Mouse (Mus musculus): ENCODE measurements at regions not wholly inside any gene's neighbourhood (a gene's known extent, or its start where the extent isn't known, plus 50 kb on each side); places are given as distances from the start of the nearest gene placed in this dataset.

DNA sequence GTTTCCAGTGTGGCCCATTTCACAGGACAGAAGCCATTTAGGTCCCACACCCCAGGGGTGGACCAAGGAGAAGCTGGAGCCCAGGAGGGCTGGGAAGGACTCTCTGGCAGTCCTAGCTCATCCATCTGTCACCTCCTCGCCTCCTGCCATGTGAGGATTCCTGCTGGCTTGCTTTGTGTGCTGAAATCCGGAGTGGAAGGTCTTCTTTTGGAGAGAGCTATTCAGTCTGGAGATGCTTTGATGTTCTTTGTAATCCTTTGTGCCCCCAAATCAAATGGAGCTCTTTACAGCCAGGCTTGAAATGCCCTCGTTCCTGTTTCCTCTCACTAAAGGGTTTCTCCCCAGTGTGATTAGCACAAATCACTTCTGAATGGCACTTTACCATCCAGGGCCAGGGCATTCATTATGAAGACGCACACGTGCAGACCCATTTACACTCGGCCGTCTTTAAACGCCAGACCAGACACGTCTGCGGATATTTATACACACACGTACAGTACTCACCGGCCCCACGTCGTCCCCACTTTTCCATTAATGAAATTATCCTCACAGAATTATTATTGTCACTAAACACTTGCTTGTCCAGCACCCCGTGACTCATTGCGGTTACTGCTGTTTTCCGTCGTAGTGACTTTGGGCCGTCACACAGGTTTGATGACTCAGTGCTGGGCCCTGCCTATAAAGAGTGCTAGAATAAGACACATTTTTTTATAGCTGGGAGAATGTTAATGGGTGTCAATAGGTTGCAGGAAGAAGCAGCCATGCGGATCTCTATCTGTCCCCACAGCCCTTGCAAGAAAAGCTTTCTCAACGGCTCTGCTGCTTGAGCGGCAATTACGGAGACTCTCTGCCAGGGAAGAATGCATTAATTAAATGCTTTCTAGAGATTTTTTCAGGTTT, 356.0 kb upstream of the Kcnab2 start:
- DNase-seq = no peak

DNA sequence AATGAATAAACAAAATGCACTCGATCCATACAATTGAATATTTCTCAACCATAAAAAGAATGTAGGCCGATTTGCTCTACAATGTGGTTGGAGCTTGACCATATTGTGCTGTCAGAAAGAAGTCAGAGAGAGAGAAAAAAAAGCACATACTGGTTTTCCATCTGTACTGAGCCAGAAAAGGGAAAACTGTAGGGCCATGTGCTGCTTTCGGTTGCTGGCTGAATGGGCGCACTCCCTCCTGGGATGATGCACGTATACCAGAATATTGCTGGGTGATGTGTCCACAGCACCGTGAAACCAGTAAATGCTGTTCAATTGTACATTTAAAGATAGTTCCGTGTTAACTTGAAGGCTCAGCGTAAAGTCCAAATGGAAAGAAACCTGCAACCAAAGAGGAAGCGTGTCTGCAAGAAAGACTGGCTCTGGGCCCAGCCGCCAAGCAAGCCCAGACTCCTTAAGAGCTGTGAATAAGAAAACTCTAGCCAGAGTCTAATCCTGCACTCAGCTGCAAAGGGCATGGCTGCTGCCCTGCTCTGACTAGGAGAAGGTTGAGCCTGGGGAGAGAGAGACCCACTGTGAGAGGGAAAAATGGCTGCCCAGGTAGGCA, 355.2 kb upstream of the Kcnab2 start:
- DNase-seq = no peak

DNA sequence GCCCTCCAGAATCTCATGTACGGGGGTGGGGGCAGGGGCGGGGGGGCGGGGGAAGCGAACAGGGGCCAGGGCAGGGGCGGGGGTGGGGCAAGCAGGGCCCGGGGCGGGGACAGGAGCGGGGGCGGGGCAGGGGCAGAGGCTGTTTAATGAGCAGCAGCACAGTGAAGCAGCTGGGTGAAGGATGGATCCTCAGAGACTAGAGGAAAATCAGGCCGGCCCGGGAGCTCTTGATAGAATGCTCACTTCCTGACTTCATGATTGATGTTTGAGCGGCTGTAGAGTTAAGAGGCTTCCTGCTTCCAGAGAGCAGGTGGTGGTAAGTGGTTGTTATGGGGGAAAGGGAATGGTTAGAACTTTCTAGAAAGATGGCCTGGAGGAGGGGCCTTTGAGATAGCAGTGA, 347.5 kb upstream of the Kcnab2 start:
- DNase-seq = no peak

- no peak for DNase-seq
These were observed 338.6 kb upstream of the Kcnab2 start for GRCm38 (mm10) chr4:152816139-152816757.

DNA sequence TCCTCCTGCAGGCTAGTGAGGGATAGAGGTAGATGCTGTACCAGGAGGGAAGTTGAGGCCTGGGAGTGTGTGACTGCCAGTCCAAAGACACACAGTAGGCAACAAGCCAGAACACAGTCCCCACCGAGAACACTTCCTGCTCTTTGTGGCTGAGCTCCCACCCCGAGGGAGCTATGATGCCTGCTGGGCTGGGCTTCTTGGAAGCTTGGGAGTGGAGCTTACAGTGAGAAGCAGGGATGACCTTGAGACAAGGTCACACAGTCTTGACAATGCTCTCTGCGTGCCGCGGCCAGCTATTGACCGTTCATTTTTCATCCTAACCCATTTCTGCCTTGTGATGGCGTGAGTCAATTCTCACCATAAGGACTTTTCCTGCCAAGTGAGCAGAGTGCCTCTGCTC, 328.9 kb upstream of the Kcnab2 start:
- DNase-seq = no peak

- DNase-seq = peak; percentile 45
These were observed 321.7 kb upstream of the Kcnab2 start for GRCm38 (mm10) chr4:152799392-152799791.

DNA sequence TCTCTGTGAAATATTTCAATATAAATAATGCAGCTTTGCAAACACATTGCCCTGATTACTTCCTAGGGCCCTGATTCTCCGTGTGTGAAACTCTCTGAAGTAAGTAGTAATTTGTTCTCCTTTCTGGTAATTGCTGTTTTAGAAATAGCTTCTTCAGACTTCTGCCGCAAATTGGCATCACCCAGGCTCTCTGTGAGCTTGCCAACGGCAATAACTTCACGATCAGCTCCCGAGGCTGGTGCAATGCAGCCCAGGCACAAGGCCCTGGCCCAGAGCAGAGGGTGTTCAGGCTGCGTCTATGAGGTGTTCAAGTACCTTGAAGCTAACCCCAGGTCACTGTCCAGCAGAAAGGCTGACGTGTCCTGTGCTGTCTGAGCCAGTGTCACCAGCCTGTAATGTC, 310.8 kb upstream of the Kcnab2 start:
- DNase-seq = no peak

DNA sequence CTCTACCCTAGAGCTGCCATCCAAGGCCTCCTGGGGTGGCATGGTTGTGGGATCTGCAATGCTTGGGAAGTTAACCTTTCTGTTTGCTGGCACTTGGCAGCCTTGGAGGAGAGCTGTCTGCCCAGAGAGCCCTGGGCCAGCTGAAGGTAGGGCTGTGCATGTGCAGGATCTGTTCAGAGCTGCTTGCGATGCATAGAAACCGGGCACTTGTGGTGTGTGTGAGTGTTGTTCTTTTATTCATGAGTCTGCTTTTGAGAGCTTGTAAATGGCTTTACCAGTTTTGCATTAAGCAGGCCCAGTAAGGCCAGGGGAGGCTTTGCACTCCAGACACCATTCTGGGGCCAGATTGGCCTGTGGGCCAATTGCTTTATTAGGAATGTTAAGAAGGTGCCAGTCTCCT, 307.3 kb upstream of the Kcnab2 start:
- DNase-seq = no peak

DNA sequence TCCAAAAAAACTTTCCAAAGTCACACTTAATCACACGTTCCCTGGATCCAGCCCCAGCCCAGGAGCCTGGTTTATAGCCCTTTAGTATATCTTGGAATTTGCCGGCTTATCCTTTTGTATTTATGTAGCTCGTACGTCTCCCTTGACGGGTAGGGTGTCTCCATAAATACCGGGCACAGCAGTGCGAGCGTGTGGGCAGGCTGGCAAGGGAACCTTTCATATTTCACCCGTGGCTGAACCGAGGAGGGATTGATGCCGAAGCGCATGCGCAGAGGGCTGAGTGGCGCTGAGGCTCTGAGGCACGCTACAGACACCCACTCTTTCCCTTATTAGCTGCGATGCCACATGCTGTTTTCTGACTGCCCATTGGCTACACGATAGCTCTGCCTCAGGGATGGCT, 301.9 kb upstream of the Kcnab2 start:
- no peak for DNase-seq

GRCm38 (mm10) chr4:152775801-152776200, 298.1 kb upstream of the Kcnab2 start:
- no peak for DNase-seq

DNA sequence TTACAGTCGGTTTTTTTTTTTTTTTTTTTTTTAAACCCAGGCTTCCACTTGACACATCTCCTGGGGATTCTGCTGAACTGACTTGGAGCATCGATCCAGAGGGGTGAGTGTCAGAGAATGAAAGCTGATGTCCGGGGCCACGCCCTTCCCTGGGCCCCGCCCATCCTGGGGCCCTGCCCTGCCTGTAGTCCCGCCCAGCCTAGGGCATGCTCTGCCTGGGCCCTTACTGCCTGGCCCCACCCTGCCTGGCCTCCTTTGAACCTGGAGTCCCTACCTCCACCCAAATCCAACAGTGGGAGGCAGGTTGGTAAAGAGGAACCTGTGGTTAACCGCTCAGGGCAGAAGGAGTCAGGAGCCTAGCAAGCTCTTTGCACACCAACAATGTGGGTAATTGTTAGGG, 293.7 kb upstream of the Kcnab2 start:
- no peak for DNase-seq

GRCm38 (mm10) chr4:152767372-152767771, 289.7 kb upstream of the Kcnab2 start:
- no peak for DNase-seq

- no peak for DNase-seq
These were observed 285.4 kb upstream of the Kcnab2 start for GRCm38 (mm10) chr4:152763116-152763515.

DNA sequence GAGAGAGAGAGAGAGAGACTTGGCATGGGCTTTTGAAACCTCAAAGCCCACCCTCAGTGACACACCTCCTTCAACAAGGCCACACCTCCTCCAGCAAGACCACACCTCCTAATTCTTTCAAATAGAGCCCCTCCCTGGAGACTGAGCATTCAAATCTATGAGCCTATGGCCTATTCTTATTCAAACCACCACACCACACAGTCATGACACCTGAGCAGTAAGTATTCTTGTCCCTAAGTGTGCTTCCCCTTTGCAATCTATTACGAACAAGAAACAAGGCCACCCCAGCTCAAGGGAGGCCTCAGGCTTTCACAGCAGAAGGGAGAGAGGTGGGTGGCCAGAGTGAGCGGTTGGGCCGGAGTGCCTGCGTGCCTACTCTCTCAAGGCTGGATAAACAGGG, 284.9 kb upstream of the Kcnab2 start:
- no peak for DNase-seq

GRCm38 (mm10) chr4:152757191-152757590, 279.5 kb upstream of the Kcnab2 start:
- DNase-seq = no peak

DNA sequence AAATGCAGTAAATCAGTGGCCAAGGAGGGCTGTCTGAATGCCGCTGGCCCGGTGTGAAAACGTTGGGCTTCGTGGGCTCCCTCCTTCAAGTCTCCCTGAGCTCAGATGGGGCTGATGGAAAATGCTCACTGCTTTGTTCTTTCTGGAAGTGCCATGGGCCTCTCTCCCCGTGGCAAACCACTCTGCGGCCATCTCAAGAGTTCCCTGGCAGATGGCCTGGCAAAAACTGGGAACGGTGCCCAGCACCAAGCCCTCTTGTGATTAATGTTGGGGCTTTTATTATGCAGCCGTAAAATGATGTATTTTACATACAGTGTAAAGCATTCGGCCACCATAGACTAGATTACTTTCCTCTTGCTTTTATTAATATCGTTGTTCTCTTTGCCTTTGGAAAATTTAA, 278.9 kb upstream of the Kcnab2 start:
- peak; percentile 67 for DNase-seq

DNA sequence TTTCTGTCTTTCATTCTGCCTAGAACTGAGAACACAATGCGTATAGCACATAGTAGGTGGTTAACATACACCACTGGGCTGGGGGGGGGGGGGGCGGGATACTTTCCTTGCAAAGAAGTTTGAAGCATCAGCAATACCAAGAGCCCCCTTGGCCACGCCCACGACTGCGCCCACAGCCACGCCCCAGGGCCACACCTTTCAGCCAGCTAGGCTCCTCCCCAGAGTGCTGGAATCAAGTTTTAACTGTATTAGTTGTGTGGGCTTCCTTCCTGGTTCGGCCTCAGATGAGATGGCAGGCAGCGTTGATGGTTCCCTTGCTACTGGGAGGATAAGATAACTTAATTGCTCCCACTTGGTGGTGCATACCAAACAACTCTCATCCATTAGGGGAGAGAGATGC, 278.1 kb upstream of the Kcnab2 start:
- DNase-seq = no peak

DNA sequence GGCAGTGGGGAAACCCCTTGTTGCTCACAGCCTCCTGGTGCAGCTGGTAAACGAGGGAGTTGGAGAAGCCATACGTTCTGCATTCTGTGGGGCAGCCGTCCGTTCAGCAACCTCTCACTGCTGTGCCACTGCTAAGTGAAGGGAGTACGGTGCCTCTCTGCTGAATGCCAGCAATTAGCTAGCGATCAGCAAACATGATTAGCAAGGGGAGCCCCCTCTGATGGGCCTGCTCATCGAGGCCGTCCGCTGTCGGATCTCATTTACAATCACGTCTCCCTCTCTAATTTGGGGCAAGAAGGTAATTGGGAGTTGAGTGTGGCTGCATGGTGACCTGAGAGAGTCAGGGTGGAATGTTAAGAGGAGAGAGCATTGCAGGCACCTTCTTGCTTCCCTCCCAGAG, 266.7 kb upstream of the Kcnab2 start:
- DNase-seq = no peak

DNA sequence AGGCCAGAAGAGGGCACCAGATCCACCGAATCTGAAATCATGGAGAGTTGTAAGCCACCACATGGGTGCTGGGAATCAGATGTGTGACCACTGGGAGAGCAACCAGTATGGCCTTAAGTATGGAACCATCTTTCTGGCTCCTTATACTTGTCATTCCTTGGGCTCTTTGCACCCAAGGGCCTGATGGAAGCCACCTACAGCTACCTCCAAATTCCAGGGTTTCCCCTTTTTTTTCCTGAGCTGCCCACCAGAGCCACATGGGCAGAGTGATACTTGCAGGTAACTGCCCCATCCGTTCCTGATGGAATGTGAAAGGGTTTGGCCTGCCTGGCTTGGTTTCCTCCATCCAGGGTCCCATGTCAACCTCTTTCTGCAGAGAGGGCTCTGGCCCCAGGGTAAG, 255.3 kb upstream of the Kcnab2 start:
- DNase-seq = no peak

DNA sequence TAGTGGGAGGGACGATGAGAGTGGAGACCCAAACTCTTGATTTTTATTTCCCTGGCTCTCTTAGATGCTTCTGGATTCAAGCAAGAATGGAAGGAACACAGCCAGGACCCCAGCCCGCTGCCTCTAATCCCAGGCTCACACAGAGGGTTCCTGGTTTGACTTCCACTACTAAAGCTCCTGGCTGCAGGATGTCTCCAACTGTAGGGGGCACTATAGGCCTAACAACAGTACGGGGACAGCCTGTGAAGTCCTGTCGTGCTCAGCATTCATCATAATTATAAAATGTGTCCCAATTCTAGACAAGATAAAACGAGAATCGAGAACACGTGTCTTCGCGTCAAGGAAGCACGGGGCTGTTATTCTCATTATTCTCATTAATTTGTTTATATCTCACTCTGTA, 254.3 kb upstream of the Kcnab2 start:
- no peak for DNase-seq

DNA sequence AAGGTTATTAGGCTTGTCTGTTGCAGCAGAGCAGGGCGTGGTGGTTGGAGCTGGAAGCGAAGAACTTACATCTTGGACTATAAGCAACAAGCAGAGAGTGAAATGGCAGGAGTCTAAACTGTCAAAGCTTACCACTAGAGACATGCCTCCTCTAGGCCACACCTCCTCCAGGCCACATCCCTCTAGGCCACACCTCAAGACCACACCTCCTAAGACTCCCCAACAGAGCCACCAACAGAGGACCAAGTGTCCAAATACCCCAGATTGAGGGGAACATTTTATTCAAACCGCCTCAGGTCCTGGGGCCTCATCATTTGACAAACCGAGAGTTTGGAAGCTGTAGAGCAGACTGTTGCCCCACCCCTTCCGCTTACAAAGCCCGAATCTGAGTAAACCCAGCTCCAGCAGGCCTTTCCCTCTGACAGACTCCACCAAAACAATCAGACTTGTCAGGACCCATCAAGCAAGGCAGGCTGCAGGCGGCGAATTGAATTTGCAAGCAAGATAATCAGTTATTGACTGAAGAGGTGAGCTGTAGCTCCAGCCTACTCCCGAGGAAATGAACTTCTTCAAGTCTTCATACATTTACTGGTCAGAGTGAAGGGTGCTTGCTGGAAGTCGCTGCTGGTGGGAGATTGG, 253.5 kb upstream of the Kcnab2 start:
- DNase-seq = no peak

- no peak for DNase-seq
These were observed 251.8 kb upstream of the Kcnab2 start for GRCm38 (mm10) chr4:152729421-152729820.

GRCm38 (mm10) chr4:152725881-152726280, 248.2 kb upstream of the Kcnab2 start:
- no peak for DNase-seq
